Mouse (Mus musculus): ENCODE measurements at regions not wholly inside any gene's neighbourhood (a gene's known extent, or its start where the extent isn't known, plus 50 kb on each side); places are given as distances from the start of the nearest gene placed in this dataset.

GRCm38 (mm10) chr7:136267716-136268489, 551.7 kb upstream of the Mki67 start:
- no peak for DNase-seq (ENCODE audit: low spot score)

DNA sequence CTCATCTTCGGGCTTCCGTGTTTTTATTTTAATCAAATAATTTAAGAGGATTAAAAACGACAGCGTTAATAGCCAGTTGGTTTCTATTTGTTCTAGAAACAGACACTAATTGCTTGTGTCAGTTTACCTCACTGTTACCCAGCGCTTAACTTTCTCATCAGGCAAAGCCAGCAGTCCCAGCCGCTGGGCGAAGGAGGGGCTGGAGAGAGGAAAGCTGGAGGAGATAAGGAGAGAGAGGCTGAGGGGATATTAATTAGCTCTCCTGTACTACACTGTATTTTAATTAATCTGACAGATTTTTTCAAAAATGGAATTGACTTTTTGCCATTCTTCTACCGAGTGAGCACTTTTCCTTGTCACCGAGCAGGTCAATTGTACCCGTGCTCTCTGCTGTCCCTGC, 559.5 kb upstream of the Mki67 start:
- no peak for DNase-seq (ENCODE audit: low spot score)

GRCm38 (mm10) chr7:136283770-136284169, 567.6 kb upstream of the Mki67 start:
- DNase-seq (ENCODE audit: low spot score), result no peak

GRCm38 (mm10) chr7:136285606-136286005, 569.4 kb upstream of the Mki67 start:
- no peak for DNase-seq (ENCODE audit: low spot score)

DNA sequence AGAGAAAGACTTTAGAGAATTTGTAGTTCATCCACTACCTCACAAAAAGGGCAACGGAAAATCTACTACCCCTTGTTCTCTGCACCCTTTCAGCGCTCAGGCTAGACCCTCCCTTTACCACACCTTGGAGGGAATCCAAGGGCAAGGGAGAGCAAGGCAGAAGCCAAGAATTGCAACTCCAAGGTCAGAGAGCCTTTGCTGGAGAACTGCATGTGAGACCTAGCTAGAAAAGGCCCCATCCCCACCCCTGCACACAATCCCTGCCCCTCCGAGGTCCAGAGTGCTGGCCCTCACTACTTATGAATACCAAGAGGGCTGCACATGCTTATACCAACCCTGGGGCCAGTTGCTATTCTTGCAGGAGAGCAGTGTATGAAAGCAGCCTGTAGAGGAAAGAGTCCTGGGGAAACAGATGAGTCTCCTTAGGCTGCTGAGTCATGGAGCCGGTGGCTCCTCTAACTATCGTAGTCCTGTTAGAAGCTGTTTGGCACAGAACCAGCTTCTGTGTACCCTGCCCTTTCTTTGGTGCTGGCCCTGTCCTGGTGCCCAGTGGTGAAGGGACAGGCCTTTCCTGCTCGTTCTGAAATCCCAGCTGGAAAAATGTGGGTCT, 577.5 kb upstream of the Mki67 start:
- DNase-seq (ENCODE audit: low spot score), result no peak

GRCm38 (mm10) chr7:136294445-136294844, 578.3 kb upstream of the Mki67 start:
- DNase-seq (ENCODE audit: low spot score), result no peak

- no peak for DNase-seq (ENCODE audit: low spot score)
These were observed 581.8 kb upstream of the Mki67 start for GRCm38 (mm10) chr7:136297901-136298513.

DNA sequence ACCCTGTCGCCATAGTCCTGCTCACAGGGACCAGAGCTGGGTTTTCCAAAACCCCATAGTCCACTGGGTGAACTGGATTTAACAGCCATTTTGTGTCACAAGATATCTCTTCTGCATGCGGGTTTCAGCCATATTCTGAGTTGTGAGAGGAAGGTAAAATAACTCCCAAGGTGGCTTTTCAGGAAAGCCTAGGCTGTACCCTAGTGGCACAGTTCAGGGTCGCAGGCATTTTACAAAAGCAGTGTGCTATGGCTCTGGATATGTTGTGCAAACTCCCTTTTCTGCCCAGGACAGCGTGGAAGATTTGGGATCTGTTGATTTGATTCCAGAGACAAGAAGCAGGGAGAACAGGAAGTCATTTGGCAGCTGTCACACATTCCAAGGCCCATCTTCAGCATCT, 588.3 kb upstream of the Mgmt start:
- no peak for DNase-seq (ENCODE audit: low spot score)

GRCm38 (mm10) chr7:136308765-136309164, 585.6 kb upstream of the Mgmt start:
- DNase-seq (ENCODE audit: low spot score), result no peak

GRCm38 (mm10) chr7:136327281-136327680, 567.1 kb upstream of the Mgmt start:
- DNase-seq (ENCODE audit: low spot score), result no peak

GRCm38 (mm10) chr7:136330431-136330830, 564.0 kb upstream of the Mgmt start:
- DNase-seq (ENCODE audit: low spot score), result no peak

DNA sequence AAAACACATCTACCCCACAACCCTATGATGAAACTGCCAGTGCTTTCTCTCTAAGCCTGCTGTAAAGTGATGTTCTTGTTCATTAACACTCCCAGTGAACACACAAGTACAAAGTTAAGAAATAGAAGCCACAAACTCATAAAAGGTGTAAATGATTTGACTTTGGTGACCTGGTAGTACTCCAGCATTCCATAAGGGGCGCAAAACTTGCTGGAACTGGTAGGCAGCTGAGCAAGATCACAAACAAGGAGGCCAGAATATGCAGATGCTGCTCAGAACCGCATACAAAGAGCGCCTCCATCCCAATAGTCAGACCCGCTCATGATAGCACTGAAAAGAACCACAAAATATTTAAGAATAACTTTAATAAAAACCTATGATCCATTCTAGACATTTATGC, 561.6 kb upstream of the Mgmt start:
- no peak for DNase-seq (ENCODE audit: low spot score)

DNA sequence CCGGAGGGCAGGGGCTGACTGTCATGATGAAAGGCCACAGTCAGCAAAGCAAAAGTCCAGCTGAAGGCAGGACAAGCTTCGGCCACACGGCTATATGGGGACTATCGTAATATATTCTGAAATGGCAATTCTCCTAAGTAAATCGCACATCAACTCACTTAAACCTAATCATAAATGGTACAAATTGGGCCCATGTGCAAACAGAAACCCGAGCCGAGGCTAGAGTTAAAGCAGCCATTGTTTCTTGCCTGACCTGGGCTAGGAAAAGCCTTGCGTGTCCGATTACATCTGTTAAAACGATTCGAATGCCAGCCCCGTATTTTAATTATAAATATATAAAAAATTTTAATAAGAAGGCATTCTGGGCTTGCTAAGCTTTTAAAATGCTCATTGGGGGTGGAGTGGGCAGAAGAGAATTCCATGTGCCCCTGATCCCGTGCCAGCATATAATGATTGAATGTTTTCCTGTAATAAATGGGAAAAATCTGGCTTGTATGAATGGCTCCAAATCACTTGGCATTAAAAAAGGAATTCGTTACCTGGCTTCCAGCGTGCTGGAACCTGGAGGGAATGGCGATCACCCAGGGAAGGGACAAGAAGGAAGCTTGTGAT, 552.7 kb upstream of the Mgmt start:
- no peak for DNase-seq (ENCODE audit: low spot score)

- DNase-seq (ENCODE audit: low spot score), result no peak
These were observed 552.1 kb upstream of the Mgmt start for GRCm38 (mm10) chr7:136342211-136342799.

- peak; percentile 5 for DNase-seq (ENCODE audit: low spot score)
These were observed 551.6 kb upstream of the Mgmt start for GRCm38 (mm10) chr7:136342822-136343221.

DNA sequence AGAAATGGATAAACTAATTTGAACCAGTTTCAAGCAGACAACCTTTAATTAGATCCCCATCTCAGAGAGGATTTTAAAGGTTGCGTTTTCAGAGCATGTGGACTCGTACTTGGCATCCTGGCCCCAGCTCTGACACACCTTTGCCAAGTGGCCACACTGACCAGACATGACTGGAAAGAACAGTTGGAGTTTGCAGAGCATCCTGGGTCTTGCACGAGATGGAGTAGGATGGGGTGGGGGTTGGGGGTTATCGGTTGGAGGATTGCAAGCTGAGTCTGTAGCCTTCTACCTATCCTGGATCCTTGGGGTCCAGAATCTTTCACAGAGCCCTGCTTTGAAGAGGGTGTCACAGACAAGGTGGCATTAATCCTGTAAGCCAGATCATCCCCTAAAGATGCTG, 550.9 kb upstream of the Mgmt start:
- DNase-seq (ENCODE audit: low spot score), result no peak

DNA sequence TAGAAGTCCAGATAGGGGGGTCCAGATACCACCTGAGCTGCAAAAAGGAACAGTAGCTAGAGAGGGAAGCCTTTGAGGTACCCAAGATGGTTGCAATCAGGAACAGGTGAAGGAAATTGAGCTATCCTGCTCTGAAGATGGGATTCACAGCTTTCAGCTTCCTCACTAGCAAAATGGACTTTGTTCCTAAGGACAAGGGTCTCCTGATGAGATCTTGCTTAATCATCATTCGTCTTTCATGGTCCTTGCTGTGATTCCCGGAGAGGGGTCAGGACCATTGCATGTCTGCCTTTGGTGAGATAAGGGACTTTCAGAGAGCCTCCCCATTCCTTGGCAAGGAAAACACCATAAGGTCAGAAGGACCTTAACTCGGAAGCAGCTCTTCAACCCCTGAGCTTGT, 549.4 kb upstream of the Mgmt start:
- DNase-seq (ENCODE audit: low spot score), result no peak

DNA sequence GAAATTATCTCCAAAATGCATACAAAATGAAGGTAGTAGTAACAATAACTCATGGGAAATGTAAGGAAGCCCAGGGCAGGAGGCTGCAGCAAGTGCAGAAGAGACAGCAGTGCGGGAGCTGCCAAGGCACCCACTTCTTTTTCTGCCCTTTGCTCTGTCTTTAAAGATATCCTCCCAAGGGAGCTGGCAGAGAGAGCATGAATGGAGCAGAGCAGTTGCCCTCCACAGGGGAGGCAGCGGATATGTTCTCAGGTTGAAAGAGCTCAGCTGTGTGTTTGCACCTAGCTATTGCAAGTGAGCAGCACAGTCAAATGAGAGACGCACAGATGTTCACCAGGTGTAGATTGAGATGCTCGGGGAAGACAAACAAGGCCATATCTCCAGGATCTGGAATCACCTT, 547.9 kb upstream of the Mgmt start:
- no peak for DNase-seq (ENCODE audit: low spot score)

GRCm38 (mm10) chr7:136348309-136348708, 546.1 kb upstream of the Mgmt start:
- no peak for DNase-seq (ENCODE audit: low spot score)

- DNase-seq (ENCODE audit: low spot score), result no peak
These were observed 544.8 kb upstream of the Mgmt start for GRCm38 (mm10) chr7:136349651-136350050.

GRCm38 (mm10) chr7:136357011-136357410, 537.4 kb upstream of the Mgmt start:
- no peak for DNase-seq (ENCODE audit: low spot score)

All from yolk sac, embryonic 10.5 days (tissue).